Mouse (Mus musculus) MEL (cell line): ENCODE measurements around the gene Pzp. TPM values are rescaled to one million over a fixed set of nuclear protein-coding genes. Genes with fewer than 3 reads are reported as not detected.

Source experiments
- DNase-seq: peaks from one replicate; pipeline ENCODE4 v3.0.0; 2011; ENCODE audit warnings: low read depth, low spot score
- H3K27ac ChIP-seq: 2 replicates; pipeline ENCODE4 v1.5.1; 2012; ENCODE audit warnings: low read depth, mild to moderate bottlenecking, control low read depth, low read length, moderate library complexity; ENCODE audit not compliant: control insufficient read depth
- H3K27me3 ChIP-seq, 2 experiments: fragments of 150-350 bp in 1 of 2; sonication (generic) in 1 of 2; 2 replicates each; pipeline ENCODE4 v1.6.1; 2012; ENCODE audit warnings: low read length in 2 of 2, mild to moderate bottlenecking in 2 of 2, improper control_type of control experiment in 1 of 2, moderate library complexity in 1 of 2; ENCODE audit not compliant: insufficient read depth in 2 of 2, control insufficient read depth in 1 of 2
- H3K36me3 ChIP-seq, 2 experiments: 2 replicates each; pipeline ENCODE4 v1.6.1; 2012 to 2014; ENCODE audit warnings: low read length in 2 of 2, improper control_type of control experiment in 1 of 2, inconsistent platforms in 1 of 2, mild to moderate bottlenecking in 1 of 2; ENCODE audit not compliant: insufficient read depth in 2 of 2, control insufficient read depth in 1 of 2
- H3K4me1 ChIP-seq, 2 experiments: fragments of 150-350 bp in 1 of 2; sonication (generic) in 1 of 2; 2 replicates each; pipeline ENCODE4 v1.6.1; 2012; ENCODE audit warnings: low read length in 2 of 2, improper control_type of control experiment in 1 of 2, mild to moderate bottlenecking in 1 of 2; ENCODE audit not compliant: insufficient read depth in 2 of 2, control insufficient read depth in 1 of 2
- H3K4me3 ChIP-seq, 2 experiments: fragments of 150-350 bp in 1 of 2; sonication (generic) in 1 of 2; 2 replicates each; pipeline ENCODE4 v1.5.1; 2012; ENCODE audit warnings: low read depth in 2 of 2, low read length in 2 of 2, mild to moderate bottlenecking in 2 of 2, moderate library complexity in 2 of 2, control low read depth in 1 of 2, improper control_type of control experiment in 1 of 2; ENCODE audit not compliant: control insufficient read depth in 1 of 2, insufficient read depth in 1 of 2
- H3K79me2 ChIP-seq: 2 replicates; pipeline ENCODE4 v1.6.1; 2012; ENCODE audit warnings: mild to moderate bottlenecking, low read length, moderate library complexity; ENCODE audit not compliant: control insufficient read depth, poor library complexity, insufficient read depth
- H3K9ac ChIP-seq: 2 replicates; pipeline ENCODE4 v1.6.1; 2012; ENCODE audit warnings: low read depth, mild to moderate bottlenecking, control low read depth, low read length, moderate library complexity; ENCODE audit not compliant: control insufficient read depth, poor library complexity, severe bottlenecking
- H3K9me3 ChIP-seq: fragments of 150-350 bp; sonication (generic); replicated peaks from 2 replicates; pipeline ENCODE4 v1.6.1; 2012; ENCODE audit warnings: mild to moderate bottlenecking, low read length, improper control_type of control experiment, moderate library complexity; ENCODE audit not compliant: insufficient read depth
- BHLHE40 ChIP-seq: IDR thresholded peaks from 2 replicates; pipeline ENCODE4 v1.6.1; 2012; ENCODE audit warnings: low read depth, mild to moderate bottlenecking, inconsistent platforms, low read length, improper control_type of control experiment, borderline replicate concordance
- CHD2 ChIP-seq: IDR thresholded peaks from 2 replicates; pipeline ENCODE4 v1.6.1; 2011; ENCODE audit warnings: low read length, improper control_type of control experiment
- CTCF ChIP-seq, 3 experiments: IDR thresholded peaks in 2 of 3; conservative IDR thresholded peaks in 1 of 3; 2 replicates each; pipeline ENCODE4 v1.5.1; 2011 to 2012; ENCODE audit warnings: low read length in 3 of 3, low read depth in 2 of 3, mild to moderate bottlenecking in 2 of 3, improper control_type of control experiment in 1 of 3, inconsistent platforms in 1 of 3, mixed read lengths in 1 of 3, moderate library complexity in 1 of 3; ENCODE audit not compliant: control insufficient read depth in 1 of 3, insufficient read depth in 1 of 3, poor library complexity in 1 of 3, severe bottlenecking in 1 of 3
- EP300 ChIP-seq, 2 experiments: IDR thresholded peaks; 2 replicates each; pipeline ENCODE4 v1.6.1; 2011; ENCODE audit warnings: improper control_type of control experiment in 2 of 2, low read length in 2 of 2, low read depth in 1 of 2, mild to moderate bottlenecking in 1 of 2
- ETS1 ChIP-seq: IDR thresholded peaks from 2 replicates; pipeline ENCODE4 v1.6.1; 2012; ENCODE audit warnings: low read depth, mild to moderate bottlenecking, inconsistent platforms, low read length, improper control_type of control experiment, moderate library complexity
- GATA1 ChIP-seq: IDR thresholded peaks from 2 replicates; pipeline ENCODE4 v1.6.1; 2011; ENCODE audit warnings: low read depth, low read length, improper control_type of control experiment
- HCFC1 ChIP-seq: IDR thresholded peaks from 2 replicates; pipeline ENCODE4 v1.6.1; 2012; ENCODE audit warnings: low read depth, mild to moderate bottlenecking, inconsistent platforms, low read length, improper control_type of control experiment, moderate library complexity
- JUND ChIP-seq: IDR thresholded peaks from 2 replicates; pipeline ENCODE4 v1.6.1; 2011; ENCODE audit warnings: low read depth, mild to moderate bottlenecking, improper control_type of control experiment, low read length
- MAFK ChIP-seq: IDR thresholded peaks from 2 replicates; pipeline ENCODE4 v1.6.1; 2011; ENCODE audit warnings: low read depth, mild to moderate bottlenecking, low read length, improper control_type of control experiment, borderline replicate concordance
- MAX ChIP-seq: IDR thresholded peaks from 2 replicates; pipeline ENCODE4 v1.6.1; 2011; ENCODE audit warnings: low read length, improper control_type of control experiment
- MAZ ChIP-seq: IDR thresholded peaks from 2 replicates; pipeline ENCODE4 v1.6.1; 2012; ENCODE audit warnings: low read depth, mild to moderate bottlenecking, inconsistent platforms, low read length, improper control_type of control experiment
- MYB ChIP-seq: IDR thresholded peaks from 2 replicates; pipeline ENCODE4 v1.6.1; 2011; ENCODE audit warnings: mild to moderate bottlenecking, low read depth, low read length, improper control_type of control experiment
- NRF1 ChIP-seq: IDR thresholded peaks from 2 replicates; pipeline ENCODE4 v1.6.1; 2014; ENCODE audit warnings: low read depth, mild to moderate bottlenecking, inconsistent platforms, low read length, improper control_type of control experiment, moderate library complexity; ENCODE audit not compliant: poor library complexity, insufficient read depth, severe bottlenecking
- POLR2A ChIP-seq, 2 experiments: IDR thresholded peaks; 2 replicates each; pipeline ENCODE4 v1.6.1; 2011 to 2012; ENCODE audit warnings: low read length in 2 of 2, mild to moderate bottlenecking in 2 of 2, control low read depth in 1 of 2, improper control_type of control experiment in 1 of 2, low read depth in 1 of 2, moderate library complexity in 1 of 2; ENCODE audit not compliant: control insufficient read depth in 1 of 2, insufficient read depth in 1 of 2, poor library complexity in 1 of 2
- SIN3A ChIP-seq: IDR thresholded peaks from 2 replicates; pipeline ENCODE4 v1.6.1; 2012; ENCODE audit warnings: low read length, improper control_type of control experiment, inconsistent platforms
- TAL1 ChIP-seq: IDR thresholded peaks from 2 replicates; pipeline ENCODE4 v1.6.1; 2012; ENCODE audit warnings: mild to moderate bottlenecking, inconsistent platforms, low read length, moderate library complexity, mixed read lengths
- UBTF ChIP-seq: IDR thresholded peaks from 2 replicates; pipeline ENCODE4 v1.6.1; 2012; ENCODE audit warnings: low read depth, mild to moderate bottlenecking, inconsistent platforms, low read length, improper control_type of control experiment, moderate library complexity, borderline replicate concordance; ENCODE audit not compliant: insufficient read depth
- polyA plus RNA-seq, 2 experiments: library from polyadenylated mRNA; stranded (reverse) in 1 of 2; unstranded in 1 of 2; fragments of >175 nt in 1 of 2; fragments of >200 nt in 1 of 2; gene quantifications; 2 replicates each; pipeline versions ENCODE4 v1.2.1 to v1.2.4; 2012; ENCODE audit warnings: low replicate concordance in 2 of 2, low read depth in 1 of 2; ENCODE audit not compliant: insufficient read length in 2 of 2, insufficient read depth in 1 of 2, missing spikeins in 1 of 2
- total RNA-seq: library from RNA; depleted of rRNA; stranded (reverse); fragments of 300-350 nt; gene quantifications from 2 replicates; pipeline ENCODE4 v1.2.3, GENCODE M21; 2012; rRNA removed

The Pzp gene
- total RNA-seq (not detected in 2 replicates), polyA plus RNA-seq (not detected)

- no peak for DNase-seq
- no peaks in the 10 kb centered on the region for H3K79me2 ChIP-seq
- TF ChIP-seq CTCF (IDR thresholded peaks at IDR 0.05 in 2 of 3, conservative IDR thresholded peaks at IDR 0.05 in 1 of 3; ENCODE audit: control insufficient read depth in 1 of 3, insufficient read depth in 1 of 3, low read depth in 2 of 3, low read length in 3 of 3, poor library complexity in 1 of 3, severe bottlenecking in 1 of 3), result no peak
- no peak for TF ChIP-seq JUND
- TF ChIP-seq, all 39 proteins: peak for 0
- H3K36me3 ChIP-seq, result peaks cover 0 to 3% of the 10 kb centered on the region in 2 experiments; a peak in 2 of 4 replicates
- H3K4me3 ChIP-seq, result no peak within 1 kb of the TSS
- H3K9me3 ChIP-seq, result no peaks in the 10 kb centered on the region
- 0 out of 4 replicates have a peak, but pooled peaks cover 0 to 2% of the 10 kb centered on the region in 2 experiments for H3K4me1 ChIP-seq
- H3K27ac ChIP-seq, result no peak within 1 kb of the TSS
- H3K9ac ChIP-seq, result no peak within 1 kb of the TSS
- H3K27me3 ChIP-seq, result no peaks in the 10 kb centered on the region
Observed at GRCm38 (mm10) chr6:128526601-128527000, at the start of gene Pzp. TSS of gene Pzp (minus strand) at chr6:128526720.

- Histone ChIP-seq H3K36me3 (no peaks in the 10 kb centered on the region), H3K27ac (peak overlapping the region; percentile 49), H3K27me3 (no peaks in the 10 kb centered on the region), H3K79me2 (no peaks in the 10 kb centered on the region), H3K4me3 (peak overlapping the region; percentile 43 to 44), H3K9ac (0 out of 2 replicates have a peak overlapping the region, but pooled peaks have one; percentile 1), H3K4me1 (peaks cover 0 to 6% of the 10 kb centered on the region in 2 experiments; a peak in 1 of 4 replicates), H3K9me3 (no peaks in the 10 kb centered on the region)
- TF ChIP-seq CHD2 (no peak), NRF1 (peak; percentile 65), MYB (no peak), POLR2A (IDR thresholded peaks at IDR 0.05; ENCODE audit: control insufficient read depth in 1 of 2, insufficient read depth in 1 of 2, low read depth in 1 of 2, low read length in 2 of 2, poor library complexity in 1 of 2) (no peak), HCFC1 (0 out of 2 replicates have a peak, but pooled peaks have one; percentile 22), MAX (no peak; the same call in 1 of the 2 replicates), MAFK (no peak), ETS1 (no peak), SIN3A (peak; percentile 46; the same call in 1 of the 2 replicates), GATA1 (peak; percentile 25), UBTF (no peak), EP300 (IDR thresholded peaks at IDR 0.05; ENCODE audit: low read depth in 1 of 2, low read length in 2 of 2) (peak; percentile 13 to 57; a peak in 2 of 4 replicates), TAL1 (peak; percentile 51; the same call in 1 of the 2 replicates), MAZ (no peak), BHLHE40 (no peak)
- peak; percentile 73 for DNase-seq
Observed at GRCm38 (mm10) chr6:128566589-128566988, 40.1 kb upstream of the Pzp start.
